11 mouse cellular contexts compared by ENCODE assay signal in the genomic region with DNA sequence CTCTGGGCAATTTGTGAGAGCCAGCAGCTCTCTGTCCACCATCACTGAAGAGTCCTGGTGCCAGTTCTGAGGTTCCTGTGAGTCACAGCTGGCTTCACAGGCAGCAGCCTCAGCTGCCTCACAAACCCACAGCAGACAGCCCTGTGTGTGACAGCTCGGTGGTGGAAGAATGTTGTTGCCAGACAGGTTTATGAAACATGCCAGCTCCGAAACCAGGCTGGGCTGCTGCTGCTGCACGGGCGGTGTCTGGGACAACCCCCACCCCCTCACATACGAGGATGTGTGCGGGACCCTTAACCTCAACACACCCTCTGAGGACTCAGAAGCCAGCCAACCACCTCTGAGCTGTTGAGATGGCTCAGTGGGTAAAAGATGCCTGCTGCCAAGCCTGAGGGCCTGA. TPM values are rescaled to one million over a fixed set of nuclear protein-coding genes. Genes with fewer than 3 reads are reported as not detected.
A peak's percentile ranks its signal among the peaks of the same experiment; 100 is the strongest.
DNase-seq lines count a peak whose midpoint lies in the region; ATAC-seq and TF ChIP-seq lines count a peak whose summit lies in the region.
"Had no signal": no experiment of that assay in that cellular context is flagged by ENCODE, and none has a peak within 500 bp of the region (broad histone marks: within the 10 kb centered on the region; RNA-seq: fewer than 3 reads in every experiment).

No protein-coding gene starts in this region.

- H3K36me3 ChIP-seq in hindbrain, embryonic 10.5 days: no peaks in the 10 kb centered on the region
- no peaks in the 10 kb centered on the region for H3K36me3 ChIP-seq in hindbrain, embryonic 14.5 days (replicated peaks; ENCODE audit: control insufficient read depth, insufficient read depth)
- H3K36me3 ChIP-seq in megakaryocyte, embryonic 14.5 days (replicated peaks; ENCODE audit: low read length): peaks cover 6% of the 10 kb centered on the region
- H3K36me3 ChIP-seq in myocyte (ENCODE audit: control insufficient read depth, insufficient read depth): no peaks in the 10 kb centered on the region
- H3K36me3 ChIP-seq: liver, embryonic 12.5 days had no signal

- ATAC-seq in hindbrain, embryonic 14.5 days (ENCODE audit: low FRiP score): no peak
- no peak for ATAC-seq in megakaryocyte, adult 5-6 weeks (ENCODE audit: poor library complexity, severe bottlenecking)
- ATAC-seq: liver, embryonic 12.5 days had no signal

- WGBS in hindbrain, embryonic 10.5 days: 68% methylated on average over 6 of the region's 6 CpGs
- WGBS in hindbrain, embryonic 14.5 days: 68% methylated on average over 6 of the region's 6 CpGs

- no peak overlapping the region for H3ac ChIP-seq in myocyte (ENCODE audit: control insufficient read depth, insufficient read length)

- H3K79me2 ChIP-seq in myocyte (ENCODE audit: control insufficient read depth, insufficient read depth): no peaks in the 10 kb centered on the region

- TF ChIP-seq POLR2A in myocyte (IDR thresholded peaks at IDR 0.05; ENCODE audit: insufficient read length, low read depth): no peak

- DNase-seq in hindbrain, embryonic 10.5 days (ENCODE audit: low spot score): no peak
- DNase-seq in hindbrain, embryonic 14.5 days (ENCODE audit: low spot score): no peak
- peak; percentile 57 for DNase-seq in Muller cell, postnatal 12 days (ENCODE audit: inconsistent ontology term)
- DNase-seq in layer of hippocampus, adult 9-10 months (ENCODE audit: low spot score): no peak
- no peak for DNase-seq in retina, embryonic 14.5 days (ENCODE audit: low spot score)
- DNase-seq: cerebellum, postnatal 36 days; heart, adult 18-20 months had no signal

- H3K27ac ChIP-seq in hindbrain, embryonic 10.5 days: peak overlapping the region; percentile 2; the same call in 1 of the 2 replicates
- no peak overlapping the region for H3K27ac ChIP-seq in hindbrain, embryonic 14.5 days
- H3K27ac ChIP-seq: liver, embryonic 12.5 days had no signal

- no peaks in the 10 kb centered on the region for H3K9me3 ChIP-seq in hindbrain, embryonic 10.5 days
- no peaks in the 10 kb centered on the region for H3K9me3 ChIP-seq in hindbrain, embryonic 14.5 days (ENCODE audit: control insufficient read depth, low read length)
- H3K9me3 ChIP-seq in megakaryocyte, embryonic 14.5 days: no peaks in the 10 kb centered on the region
- H3K9me3 ChIP-seq: liver, embryonic 12.5 days had no signal

- H3K4me3 ChIP-seq in hindbrain, embryonic 10.5 days: no peak overlapping the region
- H3K4me3 ChIP-seq in hindbrain, embryonic 14.5 days (replicated peaks; ENCODE audit: low read length): no peak overlapping the region
- peak overlapping the region; percentile 57 for H3K4me3 ChIP-seq in megakaryocyte, embryonic 14.5 days (replicated peaks)
- no peak overlapping the region for H3K4me3 ChIP-seq in myocyte
- H3K4me3 ChIP-seq: liver, embryonic 12.5 days had no signal

- no peak overlapping the region for H3K4me2 ChIP-seq in hindbrain, embryonic 14.5 days (replicated peaks)
- peak overlapping the region; percentile 27 for H3K4me2 ChIP-seq in myocyte (ENCODE audit: low read depth)
- H3K4me2 ChIP-seq: liver, embryonic 12.5 days had no signal

- H3K9ac ChIP-seq in hindbrain, embryonic 14.5 days: no peak overlapping the region
- H3K9ac ChIP-seq: liver, embryonic 12.5 days had no signal

- no peaks in the 10 kb centered on the region for H3K27me3 ChIP-seq in hindbrain, embryonic 10.5 days (ENCODE audit: insufficient read depth, poor library complexity, severe bottlenecking)
- H3K27me3 ChIP-seq in hindbrain, embryonic 14.5 days (ENCODE audit: control insufficient read depth, insufficient read depth, low read length): no peaks in the 10 kb centered on the region; the same call in 1 of the 2 replicates
- peaks cover 18% of the 10 kb centered on the region for H3K27me3 ChIP-seq in megakaryocyte, embryonic 14.5 days (replicated peaks)
- H3K27me3 ChIP-seq in myocyte (ENCODE audit: control insufficient read depth, insufficient read depth, insufficient read length): no peaks in the 10 kb centered on the region

- H3K4me1 ChIP-seq in hindbrain, embryonic 10.5 days (replicated peaks): peaks cover 21% of the 10 kb centered on the region; the same call in 1 of the 2 replicates
- no peaks in the 10 kb centered on the region for H3K4me1 ChIP-seq in hindbrain, embryonic 14.5 days (replicated peaks; ENCODE audit: control insufficient read depth, insufficient read depth, low read length)
- peaks cover 91% of the 10 kb centered on the region for H3K4me1 ChIP-seq in megakaryocyte, embryonic 14.5 days

TF ChIP-seq in myocyte, 11 proteins besides CTCF, POLR2A, EP300 and RAD21:
- TF ChIP-seq MYOD1 (IDR thresholded peaks at IDR 0.05; ENCODE audit: control insufficient read depth in 1 of 3, insufficient read length in 2 of 3, low read depth in 2 of 3): peak in 2 of 3 experiments; percentile 78 to 92
- TF ChIP-seq MYOG (IDR thresholded peaks at IDR 0.05; ENCODE audit: control insufficient read depth in 1 of 3, insufficient read depth in 1 of 3, insufficient read length in 2 of 3, low read depth in 2 of 3): peak; percentile 68 to 96 (median 93)
- no peak for TF ChIP-seq E2F4 (IDR thresholded peaks at IDR 0.05; ENCODE audit: insufficient read depth)
- TF ChIP-seq MAX (IDR thresholded peaks at IDR 0.05; ENCODE audit: low read depth): no peak
- peak; percentile 76 for TF ChIP-seq TCF12 (IDR thresholded peaks at IDR 0.05; ENCODE audit: insufficient read depth, poor library complexity, severe bottlenecking)
- peak; percentile 91 for TF ChIP-seq TCF3 (IDR thresholded peaks at IDR 0.05; ENCODE audit: insufficient read length, low read depth)
- no peak for TF ChIP-seq CEBPB (IDR thresholded peaks at IDR 0.05; ENCODE audit: insufficient read depth, poor library complexity, severe bottlenecking)
- TF ChIP-seq POLR2AphosphoS2 (IDR thresholded peaks at IDR 0.05; ENCODE audit: insufficient read length, low read depth): no peak

RNA-seq across cellular contexts. Expression of a gene that starts 48.0 kb away (rescaled TPM):
- 6.5 and 9.1 TPM in 2 replicates for polyA plus RNA-seq in hindbrain, embryonic 10.5 days (2016; fragmentation: Nextera tagmentation; extraction: Ambion mirVana)
- 22.0 and 24.2 TPM in 2 replicates for polyA plus RNA-seq in hindbrain, embryonic 14.5 days (2014; fragmentation: Nextera tagmentation; extraction: Ambion mirVana)
- 53.9 and 60.5 TPM in 2 replicates for polyA plus RNA-seq in megakaryocyte, embryonic 14.5 days (2012; ENCODE audit: insufficient read depth, low replicate concordance)
- 2.3 and 5.2 TPM in 2 replicates for total RNA-seq in megakaryocyte, adult 5-6 weeks (2015)
- 5.4 and 15.1 TPM in 2 replicates for total RNA-seq in megakaryocyte, adult 5-6 weeks (2017)
- 22.6 TPM for polyA plus RNA-seq in myocyte (2012; fragmentation: generic; extraction: Trizol)
